Comparison of ENCODE assay signal across 21 mouse cellular contexts in genomic region chr2:128719380-128719779, GRCm38 (mm10). TPM values are rescaled to one million over a fixed set of nuclear protein-coding genes. Genes with fewer than 3 reads are reported as not detected.
"Had no signal": no experiment of that assay in that cellular context is flagged by ENCODE, and none has a peak within 500 bp of the region (broad histone marks: within the 10 kb centered on the region; RNA-seq: fewer than 3 reads in every experiment).

No protein-coding gene starts in this region.

- H3K4me2 ChIP-seq: liver, embryonic 15.5 days; lung, embryonic 15.5 days; midbrain, embryonic 12.5 days; neural tube, embryonic 13.5 days; neural tube, embryonic 15.5 days had no signal

- ATAC-seq: liver, postnatal 0 days; lung, postnatal 0 days; midbrain, embryonic 16.5 days had no signal

- H3K9me3 ChIP-seq: liver, embryonic 15.5 days; lung, embryonic 15.5 days; midbrain, embryonic 10.5 days; midbrain, embryonic 12.5 days; neural tube, embryonic 15.5 days had no signal

- H3K36me3 ChIP-seq: liver, embryonic 15.5 days; lung, embryonic 15.5 days; midbrain, embryonic 10.5 days; midbrain, embryonic 12.5 days; neural tube, embryonic 13.5 days; neural tube, embryonic 15.5 days had no signal

- DNase-seq: liver, postnatal 0 days; lung, adult 2 months; midbrain, embryonic 14.5 days; retina, postnatal 1 day; right cerebral cortex, adult 18-20 months; right cerebral cortex, postnatal 25 days; right cerebral cortex, postnatal 4 days; spleen, adult 18-20 months; thymus, adult 18-20 months; thymus, postnatal 14 days; thymus, postnatal 36 days had no signal

- H3K27me3 ChIP-seq: liver, embryonic 15.5 days; lung, embryonic 15.5 days; midbrain, embryonic 12.5 days; neural tube, embryonic 13.5 days; neural tube, embryonic 15.5 days had no signal

- H3K4me3 ChIP-seq: liver, embryonic 15.5 days; lung, embryonic 15.5 days; midbrain, embryonic 10.5 days; midbrain, embryonic 12.5 days; myocyte; neural tube, embryonic 13.5 days; neural tube, embryonic 15.5 days had no signal

- H3K27ac ChIP-seq: liver, embryonic 15.5 days; lung, embryonic 15.5 days; midbrain, embryonic 10.5 days; midbrain, embryonic 12.5 days; neural tube, embryonic 13.5 days; neural tube, embryonic 15.5 days had no signal

- H3K9ac ChIP-seq: liver, embryonic 15.5 days; liver, postnatal 0 days; lung, embryonic 15.5 days; midbrain, embryonic 12.5 days; neural tube, embryonic 13.5 days; neural tube, embryonic 15.5 days had no signal

RNA-seq across cellular contexts. Expression of gene Mertk, which starts 20.6 kb away (rescaled TPM):
- total RNA-seq: megakaryocyte-erythroid progenitor cell, adult 5-6 weeks had no signal
